Mouse (Mus musculus): ENCODE measurements around the gene Rab13.

The Rab13 gene

DNA sequence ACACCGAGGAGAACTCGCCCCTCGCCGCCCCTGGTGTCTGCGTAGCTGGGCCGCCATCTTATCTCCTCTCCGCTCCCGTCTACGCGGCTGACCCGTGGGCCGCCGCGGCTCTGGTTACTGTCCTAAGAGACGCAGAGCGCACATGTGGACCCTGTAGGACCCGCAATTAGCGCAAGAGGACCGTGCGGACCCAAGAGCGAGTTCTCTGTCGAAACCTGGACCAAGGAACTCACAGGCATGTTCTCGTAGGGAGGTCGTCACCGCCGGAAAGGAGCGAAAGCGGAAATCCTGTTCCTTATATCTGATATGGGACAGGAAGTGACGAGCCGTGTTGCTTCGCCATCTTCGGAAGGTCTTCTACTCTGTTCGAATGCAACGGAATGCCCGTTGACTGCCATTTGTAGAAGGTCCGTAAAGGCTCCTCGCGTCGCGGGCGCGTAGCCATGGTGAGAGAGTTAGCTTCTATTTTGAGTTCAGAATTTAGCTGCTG is at the start of gene Rab13, which contains the start of gene Rps27:
TSS of gene Rab13 (plus strand) at position 319 of the 490 bp plus-strand sequence.
TSS of gene Rps27 (minus strand) at position 275 of the 490 bp plus-strand sequence.
- DNase-seq (ENCODE audit: low spot score in 2 of 2): peak; percentile 95

DNA sequence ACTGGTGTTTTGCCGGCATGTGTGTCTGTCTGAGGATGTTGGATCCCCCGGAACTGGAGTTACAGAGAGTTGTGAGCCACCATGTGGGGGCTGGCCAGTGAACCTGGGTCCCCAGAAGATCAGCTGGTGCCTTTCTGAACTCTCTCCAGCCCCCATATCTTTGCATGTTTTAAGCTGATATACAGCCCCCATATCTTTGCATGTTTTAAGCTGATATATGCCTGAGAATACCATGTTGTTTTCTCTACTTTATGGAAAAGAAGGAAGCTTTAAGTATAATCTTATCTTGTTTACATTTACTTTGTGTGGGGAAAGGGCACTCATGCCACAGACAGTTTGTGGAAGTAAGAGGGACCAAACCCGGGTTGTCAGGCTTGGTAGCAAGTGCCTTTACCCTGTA is 33.9 kb upstream of the Rab13 start:
- DNase-seq (ENCODE audit: low spot score in 2 of 2): no peak

DNA sequence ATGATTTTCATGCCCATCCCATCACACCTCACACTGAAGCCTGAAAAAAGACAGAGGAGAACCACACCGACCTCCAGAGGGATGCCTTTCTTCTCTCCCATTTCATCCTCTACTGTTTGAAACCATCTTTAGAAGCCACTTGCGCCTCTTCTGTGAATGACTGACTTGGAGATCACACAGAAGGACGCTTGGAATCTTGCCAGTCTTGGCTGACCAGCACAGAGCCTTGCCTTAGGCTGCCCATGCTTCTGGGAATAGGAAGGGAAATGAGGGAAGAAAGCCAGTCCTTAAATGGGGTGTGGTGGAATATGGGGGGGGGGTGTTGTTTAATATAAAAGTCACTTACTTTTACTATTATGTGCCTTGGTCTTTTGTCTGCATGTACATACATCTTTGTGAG is 29.9 kb upstream of the Rab13 start:
- no peak for DNase-seq (ENCODE audit: low spot score in 2 of 2)

DNA sequence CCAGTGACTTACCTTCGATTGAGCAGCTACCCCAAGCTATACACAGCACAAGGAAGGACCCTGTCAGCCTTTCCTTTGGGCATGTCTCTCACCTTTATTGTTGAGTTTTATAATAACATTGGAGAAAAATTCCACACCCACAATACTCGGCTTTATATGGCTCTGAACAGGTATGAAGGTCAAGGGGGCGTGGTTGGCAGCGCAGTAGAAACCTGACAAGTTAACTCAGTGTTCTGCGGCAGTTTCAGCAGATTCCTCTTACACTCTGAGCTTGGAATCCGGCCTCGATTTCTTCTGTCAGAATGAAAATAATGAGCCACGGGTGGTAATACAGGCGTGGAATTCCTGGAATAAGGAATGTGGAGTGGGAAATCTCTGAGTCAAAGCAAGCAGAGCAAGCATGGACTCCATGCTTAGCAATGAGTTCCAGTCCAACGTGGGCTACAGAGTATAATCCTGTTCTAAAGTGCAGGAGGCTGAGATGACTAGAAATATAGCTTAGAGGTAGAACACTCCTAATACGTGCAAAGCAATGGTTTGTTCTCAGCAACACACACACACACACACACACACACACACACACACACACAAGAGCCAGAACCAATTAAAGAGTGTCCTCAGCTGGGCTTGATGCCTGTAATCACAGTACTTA is 22.5 kb upstream of the Rab13 start:
- no peak for DNase-seq (ENCODE audit: low spot score in 2 of 2)

DNA sequence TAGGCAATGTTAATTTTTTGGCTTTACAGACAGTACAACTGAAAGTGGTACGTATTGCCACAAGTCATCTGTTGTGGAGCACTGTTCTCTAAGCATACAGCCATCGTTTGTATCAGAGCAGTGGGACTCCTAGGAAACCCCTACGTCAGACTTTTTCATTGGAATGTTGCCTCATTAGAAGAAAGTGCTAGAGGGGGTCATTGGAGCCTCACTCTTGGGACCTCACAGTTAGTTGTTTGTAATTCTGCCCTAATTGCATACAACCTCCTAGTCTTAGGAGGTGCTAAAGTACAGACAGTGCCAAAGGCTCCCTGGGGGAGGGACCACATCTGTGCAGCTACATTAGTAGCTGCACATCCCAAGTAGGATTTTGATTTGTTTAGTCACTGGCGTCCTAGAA is 18.7 kb upstream of the Rab13 start:
- DNase-seq (ENCODE audit: low spot score in 2 of 2): no peak

DNA sequence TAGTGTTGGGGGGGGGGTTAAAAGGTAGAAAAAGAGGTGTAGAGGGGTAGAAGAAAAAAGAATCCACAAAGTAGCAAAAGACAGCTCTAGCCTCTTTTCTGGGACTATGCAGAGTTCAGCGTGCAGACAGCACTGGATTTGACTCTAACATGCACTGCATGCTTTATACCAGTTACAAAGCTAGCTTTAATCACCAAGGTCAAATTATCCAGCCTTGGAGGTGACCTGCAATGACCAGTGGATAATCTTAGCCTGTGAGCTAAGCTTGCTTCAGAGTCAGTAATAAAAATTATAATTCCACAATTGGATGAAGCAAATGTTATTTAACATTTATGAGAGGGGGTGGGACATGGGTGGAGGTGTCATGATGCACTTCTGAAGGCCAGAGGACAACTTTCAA is 17.9 kb upstream of the Rab13 start:
- no peak for DNase-seq (ENCODE audit: low spot score in 2 of 2)

DNA sequence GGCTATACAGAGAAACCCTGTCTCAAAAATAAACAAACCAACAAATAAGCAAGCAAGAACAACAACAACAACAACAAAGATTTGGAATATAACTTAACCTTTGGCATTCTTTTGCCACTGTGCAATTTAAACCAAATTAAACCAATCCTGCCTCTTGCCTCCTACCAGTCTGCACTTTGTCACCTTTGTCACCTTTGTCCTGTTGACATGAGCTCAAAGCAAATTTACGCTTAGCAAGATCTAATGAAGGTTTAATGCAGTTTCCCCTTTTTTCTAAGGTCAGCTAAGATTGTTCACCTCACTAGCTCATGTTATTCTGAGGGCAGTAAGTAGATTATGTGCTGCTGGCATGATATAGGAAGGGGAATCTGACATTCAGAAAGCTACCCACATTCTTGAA is 15.9 kb upstream of the Rab13 start:
- DNase-seq (ENCODE audit: low spot score in 2 of 2): no peak

DNA sequence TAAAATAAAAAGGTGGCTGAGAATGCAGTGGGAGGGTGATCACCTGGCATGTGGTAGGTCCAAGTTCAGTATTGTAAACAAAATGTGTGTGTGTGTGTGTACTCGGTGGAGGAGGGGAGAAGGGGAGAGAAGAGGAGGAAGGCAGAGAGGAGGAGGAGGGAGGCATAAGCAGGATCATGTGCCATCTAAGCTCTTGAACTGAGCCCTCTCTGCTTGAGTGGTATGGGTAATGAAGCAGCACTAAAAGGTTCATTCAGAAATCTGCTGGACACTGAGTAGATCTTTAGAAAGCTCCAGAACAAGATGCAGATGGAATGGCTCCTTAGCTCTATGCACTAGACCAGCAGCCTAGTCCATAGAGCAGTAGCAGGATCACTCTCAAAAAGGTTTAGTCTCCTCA is 10.6 kb upstream of the Rab13 start:
- no peak for DNase-seq (ENCODE audit: low spot score in 2 of 2)

DNA sequence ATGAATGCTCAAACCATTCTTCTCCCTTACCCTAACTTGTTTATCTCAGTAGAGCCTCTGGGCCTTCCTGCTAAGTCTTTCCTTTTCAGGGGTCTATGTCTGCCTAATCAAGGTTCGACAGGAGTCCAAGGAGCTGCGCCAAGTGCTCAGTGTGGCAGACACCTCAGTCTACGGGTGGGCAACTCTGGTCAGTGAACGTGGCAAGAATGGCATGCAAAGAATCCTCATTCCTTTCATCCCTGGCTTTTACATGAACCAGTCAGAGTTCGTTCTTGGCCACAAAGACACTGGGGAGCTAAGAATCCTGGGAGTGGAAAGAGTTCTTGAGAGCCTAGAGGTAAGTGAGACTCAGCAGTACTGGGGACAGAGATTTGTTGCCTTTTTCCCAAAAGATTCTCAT is 9.9 kb upstream of the Rab13 start:
- no peak for DNase-seq (ENCODE audit: low spot score in 2 of 2)

DNA sequence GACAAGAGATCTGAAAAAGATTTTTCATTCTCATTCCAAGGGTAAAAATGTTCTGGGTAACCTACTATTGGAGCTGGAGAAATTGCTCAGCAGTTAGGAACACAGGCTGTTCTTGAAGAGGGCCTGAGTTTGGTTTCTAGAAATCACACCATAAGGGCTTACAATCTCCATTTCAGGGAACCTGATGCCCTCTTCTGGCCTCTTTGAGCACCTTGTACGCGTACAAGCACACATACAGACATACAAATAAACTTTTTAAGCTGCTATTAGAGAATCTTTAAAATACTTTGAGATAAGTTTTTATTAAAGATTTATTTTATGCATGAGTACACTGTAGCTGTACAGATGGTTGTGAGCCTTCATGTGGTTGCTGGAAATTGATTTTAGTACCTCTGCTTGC is 8.9 kb upstream of the Rab13 start:
- DNase-seq (ENCODE audit: low spot score in 2 of 2): no peak

DNA sequence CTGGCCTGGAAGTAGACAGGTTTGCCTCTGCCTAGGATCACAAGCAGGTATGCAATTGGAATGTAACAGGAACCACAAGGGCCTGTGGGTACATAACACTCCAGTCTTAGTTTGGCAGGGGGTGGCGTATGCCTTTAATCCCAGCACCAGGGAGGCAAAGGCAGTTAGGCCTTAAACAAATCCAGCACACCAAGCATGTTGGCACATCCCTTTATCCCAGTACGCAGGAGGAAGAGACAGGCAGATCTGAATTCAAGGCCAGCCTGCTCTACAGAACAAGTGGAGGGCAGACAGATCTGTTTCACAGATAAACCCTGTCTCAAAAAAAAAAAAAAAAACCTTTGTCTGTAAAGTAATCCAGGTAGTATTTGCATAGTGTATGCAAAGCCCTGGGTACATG is 4.8 kb upstream of the Rab13 start:
- DNase-seq (ENCODE audit: low spot score in 2 of 2): no peak

DNA sequence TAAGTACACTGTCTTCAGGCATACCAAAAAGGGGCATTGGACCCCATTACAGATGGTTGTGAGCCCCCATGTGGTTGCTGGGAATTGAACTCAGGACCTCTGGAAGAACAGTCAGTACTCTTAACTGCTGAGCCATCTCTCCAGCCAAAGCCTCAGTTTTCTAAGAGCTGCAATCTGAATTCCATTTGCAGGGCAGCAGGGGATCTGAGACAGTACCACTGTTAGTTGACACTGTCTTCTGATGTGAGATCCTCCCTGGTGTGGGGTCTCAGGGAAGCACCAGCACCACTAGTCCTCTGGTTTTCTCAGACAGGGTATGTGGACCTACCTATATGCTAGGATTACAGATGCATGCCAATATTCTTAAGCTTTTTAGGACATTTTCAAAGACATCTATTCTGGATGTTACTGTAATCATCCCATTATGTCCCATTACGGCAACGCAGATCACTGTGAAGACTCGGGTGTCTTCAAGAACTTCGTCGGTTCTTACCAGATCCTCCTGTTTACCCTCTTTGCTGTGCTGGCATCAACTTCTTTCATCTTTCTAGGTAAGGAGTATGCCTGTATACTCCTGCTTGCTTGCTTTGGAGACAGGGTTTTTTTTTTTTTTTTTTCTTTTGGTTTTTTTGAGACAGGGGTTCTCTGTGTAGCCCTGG is 3.5 kb upstream of the Rab13 start:
- DNase-seq (ENCODE audit: low spot score in 2 of 2): no peak

DNA sequence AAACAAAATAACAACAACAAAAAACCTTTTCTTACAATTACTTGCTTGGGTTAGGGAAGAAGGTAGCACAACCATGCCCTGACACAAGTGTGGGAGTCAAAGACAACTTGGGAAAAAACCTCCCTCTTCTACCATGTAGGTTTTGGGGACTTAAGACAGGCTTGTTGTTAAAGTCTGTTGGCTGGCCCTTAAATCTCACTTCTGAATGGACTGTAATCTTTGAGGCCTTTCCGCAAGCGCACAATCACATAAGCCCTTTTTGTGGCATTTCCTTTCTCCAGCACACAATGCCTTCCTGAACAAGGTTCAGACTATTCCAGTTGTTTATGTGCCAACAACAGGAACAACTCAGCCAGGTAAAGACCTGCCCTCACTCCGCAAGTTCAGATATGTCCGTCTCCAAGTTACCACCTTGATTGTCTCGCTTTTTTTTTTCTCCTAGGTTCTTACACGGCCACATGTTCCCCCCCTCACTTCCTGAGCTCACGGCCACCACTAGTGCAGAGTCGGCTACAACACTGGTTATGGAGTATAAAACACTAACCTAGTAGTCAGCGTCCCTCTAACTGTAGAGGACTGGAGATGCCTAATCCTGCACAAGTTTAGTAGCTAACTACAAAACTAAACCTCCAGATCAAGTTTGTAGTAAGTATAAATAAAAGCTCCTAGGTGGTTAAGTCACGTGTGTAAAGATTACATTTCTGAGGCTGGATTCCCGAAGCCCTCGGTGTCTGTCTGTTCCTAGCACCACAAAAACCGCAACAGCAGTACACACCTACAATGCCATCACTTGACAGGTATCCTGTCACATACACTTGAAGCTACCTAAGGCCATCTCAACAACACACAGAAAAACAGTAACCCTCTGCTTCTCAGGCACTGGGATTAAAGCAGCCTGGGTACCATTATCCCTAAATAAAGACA is 1.8 kb upstream of the Rab13 start:
- no peak for DNase-seq (ENCODE audit: low spot score in 2 of 2)

DNA sequence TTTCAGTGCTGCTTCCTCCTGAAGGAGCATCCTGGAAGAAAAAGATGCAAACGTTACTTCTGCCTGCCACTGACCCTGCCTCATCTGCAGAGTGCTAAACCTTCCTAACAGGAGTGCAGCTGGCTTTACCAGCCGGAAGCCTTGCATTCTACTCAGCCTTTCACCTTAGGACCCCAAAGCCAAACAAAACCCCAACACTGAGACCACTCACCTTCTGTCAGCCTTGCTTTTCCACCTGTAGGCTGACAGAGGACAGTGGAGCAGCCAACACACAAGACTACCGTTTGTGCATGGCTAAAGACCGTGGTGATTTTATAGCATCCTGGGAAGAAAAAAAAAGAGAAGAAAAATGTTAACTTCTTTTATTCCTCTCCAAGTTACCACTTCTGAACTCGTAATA is 772 bp upstream of the Rab13 start:
- no peak for DNase-seq (ENCODE audit: low spot score in 2 of 2)

DNA sequence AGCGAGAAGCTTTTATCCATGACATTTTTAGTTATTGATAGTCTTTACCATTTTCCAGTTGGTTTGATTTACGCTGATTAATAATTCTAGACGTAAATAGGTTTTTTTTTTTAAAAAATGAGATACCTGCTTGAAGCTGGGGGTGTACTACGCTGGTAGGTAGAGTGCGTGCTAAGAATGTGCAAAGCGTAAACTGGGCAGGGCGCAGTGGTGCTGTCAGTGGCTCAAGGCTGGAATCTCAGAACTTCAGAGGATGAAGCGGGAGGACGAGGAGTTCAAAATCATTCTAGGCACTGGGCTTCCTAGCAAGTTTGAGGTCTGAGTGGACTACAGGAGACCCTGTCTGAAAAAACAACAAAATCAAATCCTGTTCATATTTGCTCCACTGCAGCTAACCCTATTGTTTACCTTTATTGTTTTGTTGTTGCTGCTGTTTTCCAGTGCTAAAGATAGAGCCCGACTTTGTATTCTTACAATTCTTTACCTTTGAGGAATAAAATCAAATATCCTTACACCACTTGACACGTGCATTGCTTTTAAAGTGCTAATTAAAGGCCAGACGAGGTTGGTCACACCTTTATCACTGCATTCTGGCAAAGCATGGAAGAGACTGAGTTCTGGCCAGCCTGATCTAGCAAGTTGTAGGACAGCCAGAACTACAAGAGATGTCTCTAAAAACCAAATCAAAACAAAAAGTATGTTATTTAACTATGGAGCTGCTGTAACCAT is 625 bp downstream of the Rab13 start:
- no peak for DNase-seq (ENCODE audit: low spot score in 2 of 2)

DNA sequence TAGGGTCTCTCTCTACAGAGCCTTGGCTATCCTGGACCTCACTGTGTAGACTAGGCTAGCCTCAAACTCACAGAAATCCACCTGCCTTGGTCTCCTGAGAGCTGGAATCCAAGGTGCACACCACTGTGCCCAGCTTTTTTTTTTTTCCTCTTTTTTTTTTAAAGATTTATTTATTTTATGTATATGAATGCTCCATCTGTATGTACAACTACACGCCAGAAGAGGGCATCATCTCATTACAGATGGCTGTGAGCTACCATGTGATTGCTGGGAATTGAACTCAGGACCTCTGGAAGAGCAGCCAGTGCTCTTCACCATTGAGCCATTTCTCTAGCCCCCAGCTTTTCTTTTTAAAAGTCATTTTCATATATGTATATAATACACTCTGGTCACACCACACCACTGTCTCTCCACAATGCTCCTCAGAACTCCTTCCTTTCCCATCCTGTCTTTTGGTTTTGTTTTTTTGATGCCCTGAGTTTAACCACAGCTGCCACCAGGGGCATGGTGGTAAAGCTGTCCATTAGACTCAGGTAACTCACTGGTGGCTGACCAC is 2.4 kb downstream of the Rab13 start:
- no peak for DNase-seq (ENCODE audit: low spot score in 2 of 2)

DNA sequence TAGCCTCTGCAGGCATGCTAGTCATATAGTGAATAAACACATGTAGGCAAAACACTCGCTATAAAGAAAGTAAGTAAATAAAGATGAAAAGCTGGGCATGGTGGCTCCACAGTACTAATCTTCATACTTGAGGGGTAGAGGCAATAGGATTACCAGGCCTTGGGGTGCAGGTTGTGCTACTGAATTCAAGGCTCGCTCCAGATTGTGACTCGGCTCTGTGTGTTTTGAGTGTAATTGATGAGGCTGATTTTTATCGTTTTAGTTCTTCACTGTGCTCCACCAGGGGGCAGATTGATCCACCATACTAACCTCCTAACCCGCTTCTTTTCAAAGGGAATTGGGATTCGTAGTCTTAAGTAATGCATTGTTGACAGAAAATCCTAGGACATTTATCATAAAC is 6.6 kb downstream of the Rab13 start:
- DNase-seq (ENCODE audit: low spot score in 2 of 2): peak in 1 of 2 experiments; percentile 62

DNA sequence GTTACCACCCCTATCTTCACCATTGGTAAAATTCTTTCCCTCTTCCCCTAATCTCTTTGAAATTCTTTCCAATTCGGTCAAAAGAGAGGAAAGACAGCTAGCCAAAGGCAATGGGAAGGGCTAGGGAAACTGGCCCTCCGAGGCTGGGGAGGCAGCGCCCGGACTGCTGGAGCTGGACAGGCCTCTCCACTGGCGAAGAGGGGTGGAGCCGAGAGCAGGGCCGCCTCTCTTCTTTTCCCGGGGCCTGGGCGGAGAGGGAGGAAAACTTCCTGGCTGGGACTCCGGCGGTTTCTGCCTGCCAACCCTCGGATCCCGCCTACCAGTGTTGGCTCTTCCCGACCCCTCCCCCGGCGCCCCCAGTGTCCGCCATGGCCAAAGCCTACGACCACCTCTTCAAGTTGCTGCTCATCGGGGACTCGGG is 7.0 kb downstream of the Rab13 start:
- DNase-seq (ENCODE audit: low spot score in 2 of 2): peak; percentile 83 to 85

DNA sequence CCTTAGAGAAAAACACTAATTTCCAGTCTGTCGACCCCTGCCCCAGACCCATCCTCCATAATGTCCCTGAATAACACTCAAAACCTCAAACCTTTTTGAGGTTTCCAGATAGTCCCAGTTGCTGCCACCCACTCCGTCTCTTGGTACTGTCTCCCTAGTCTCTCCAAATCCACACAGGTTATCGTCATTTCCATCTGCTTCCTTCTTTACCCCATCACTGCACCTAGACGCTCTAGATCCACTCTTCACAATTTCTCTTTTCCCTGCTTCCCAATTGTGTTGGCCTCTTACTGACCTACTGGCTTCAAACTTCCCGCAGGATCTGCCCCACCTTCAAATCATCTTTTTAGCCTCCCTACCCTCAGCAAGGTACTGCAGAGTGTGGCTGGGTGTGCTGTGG is 7.6 kb downstream of the Rab13 start:
- DNase-seq (ENCODE audit: low spot score in 2 of 2): no peak

DNA sequence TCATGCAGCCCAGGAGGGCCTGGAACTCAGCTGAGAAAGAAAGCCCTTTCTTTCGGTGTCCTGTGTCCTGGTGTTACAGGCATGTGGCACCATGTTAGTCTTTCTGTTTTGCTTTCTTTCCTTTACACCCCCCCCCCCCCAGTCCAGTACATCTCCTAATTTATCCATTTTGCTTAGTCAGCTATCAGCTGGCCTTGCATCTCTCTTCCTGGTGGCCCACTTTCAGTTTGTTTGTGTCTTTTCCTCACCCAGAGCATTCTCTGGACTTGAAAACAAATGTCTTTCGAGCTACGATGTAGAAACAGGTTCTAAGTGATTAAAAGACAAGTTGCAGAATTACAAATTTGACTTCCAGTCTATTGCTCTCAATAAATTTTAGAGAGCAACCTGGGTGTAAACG is 9.0 kb downstream of the Rab13 start:
- DNase-seq (ENCODE audit: low spot score in 2 of 2): no peak

DNA sequence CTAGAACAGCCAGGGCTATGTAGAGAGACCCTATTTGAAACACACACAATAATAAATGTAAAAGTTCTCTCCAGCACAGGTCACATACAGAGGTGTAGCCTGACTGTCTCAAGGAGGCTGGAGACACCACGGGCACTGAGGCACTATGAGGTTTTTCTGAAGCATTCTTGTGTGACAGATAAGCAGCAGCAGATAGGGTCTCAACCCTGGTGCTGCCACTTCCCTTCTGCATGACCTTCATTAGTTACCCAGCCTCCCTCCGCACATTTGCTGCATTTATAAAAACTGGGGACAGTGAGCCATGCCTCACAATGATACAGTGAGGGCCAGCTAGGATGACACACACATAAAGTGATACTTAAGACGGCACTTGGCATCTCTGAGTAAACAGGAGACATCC is 9.4 kb downstream of the Rab13 start:
- no peak for DNase-seq (ENCODE audit: low spot score in 2 of 2)

DNA sequence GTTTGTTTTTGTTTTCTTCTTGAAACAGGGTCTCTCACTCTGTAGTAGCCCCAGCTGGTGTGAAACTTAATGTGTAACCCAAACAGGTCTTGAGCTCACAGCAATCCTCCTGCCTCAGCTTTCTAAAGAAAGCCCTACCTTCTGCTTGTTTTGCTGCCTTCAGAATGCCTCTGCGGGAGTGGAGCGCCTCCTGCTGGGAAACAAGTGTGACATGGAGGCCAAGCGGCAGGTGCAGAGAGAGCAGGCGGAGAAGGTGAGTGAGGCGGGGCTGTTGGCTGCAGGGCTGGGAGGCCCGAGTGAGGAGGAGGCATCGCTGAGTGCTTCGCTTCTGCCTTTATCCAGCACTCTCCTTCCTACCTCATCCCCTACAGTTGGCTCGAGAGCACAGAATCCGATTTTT is 10.8 kb downstream of the Rab13 start:
- DNase-seq (ENCODE audit: low spot score in 2 of 2): no peak
